Mouse (Mus musculus): Measurements from ENCODE around the gene Vasn.
A peak's percentile ranks its signal among the peaks of the same experiment; 100 is the strongest.

Gene Vasn

DNA sequence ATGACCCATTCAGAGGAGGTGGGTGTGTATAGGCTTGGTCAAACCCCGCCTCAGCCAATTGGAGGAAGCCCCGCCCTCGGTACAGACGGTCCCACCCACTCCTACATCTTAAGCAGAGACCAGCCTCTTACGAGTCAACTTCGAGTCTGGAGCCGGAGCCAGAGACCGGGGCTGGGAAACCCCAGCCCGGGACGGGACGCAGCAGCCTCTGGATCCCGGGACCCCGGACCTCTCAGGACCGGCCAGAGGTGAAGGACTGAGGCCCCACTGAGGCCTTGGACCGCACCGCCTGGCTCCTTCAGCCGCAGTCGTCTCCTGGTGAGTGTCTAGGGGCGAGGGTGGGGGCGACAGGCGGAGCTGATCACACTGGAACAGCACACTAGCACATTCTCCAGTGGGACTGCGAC is at the start of gene Vasn, which contains the start of gene Dnaja3:
Gene Vasn, plus strand, starts transcription at position 111 of the 407 bp plus-strand sequence.
Gene Dnaja3, plus strand, starts transcription at position 159 of the 407 bp plus-strand sequence.
- peak; percentile 83 to 91 for DNase-seq (ENCODE audit: low spot score in 2 of 2)

DNA sequence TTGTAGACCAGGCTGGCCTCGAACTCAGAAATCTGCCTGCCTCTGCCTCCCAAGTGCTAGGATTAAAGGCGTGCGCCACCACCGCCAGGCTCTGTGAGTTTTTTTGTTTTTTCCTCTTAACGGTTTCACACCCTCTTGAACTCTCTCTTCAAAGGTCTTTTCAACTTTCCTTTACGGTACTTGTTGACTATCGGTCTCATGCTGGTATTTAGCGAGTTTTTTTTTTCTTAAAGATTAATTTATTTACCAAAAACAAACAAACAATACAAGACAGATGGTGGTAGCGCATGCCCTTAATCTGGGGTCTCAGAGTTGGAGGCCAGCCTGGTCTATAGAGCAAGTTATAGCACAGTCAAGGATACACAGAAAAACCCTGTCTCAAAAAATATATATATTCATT is 49.5 kb upstream of the Vasn start:
- DNase-seq (ENCODE audit: low spot score in 2 of 2): no peak

DNA sequence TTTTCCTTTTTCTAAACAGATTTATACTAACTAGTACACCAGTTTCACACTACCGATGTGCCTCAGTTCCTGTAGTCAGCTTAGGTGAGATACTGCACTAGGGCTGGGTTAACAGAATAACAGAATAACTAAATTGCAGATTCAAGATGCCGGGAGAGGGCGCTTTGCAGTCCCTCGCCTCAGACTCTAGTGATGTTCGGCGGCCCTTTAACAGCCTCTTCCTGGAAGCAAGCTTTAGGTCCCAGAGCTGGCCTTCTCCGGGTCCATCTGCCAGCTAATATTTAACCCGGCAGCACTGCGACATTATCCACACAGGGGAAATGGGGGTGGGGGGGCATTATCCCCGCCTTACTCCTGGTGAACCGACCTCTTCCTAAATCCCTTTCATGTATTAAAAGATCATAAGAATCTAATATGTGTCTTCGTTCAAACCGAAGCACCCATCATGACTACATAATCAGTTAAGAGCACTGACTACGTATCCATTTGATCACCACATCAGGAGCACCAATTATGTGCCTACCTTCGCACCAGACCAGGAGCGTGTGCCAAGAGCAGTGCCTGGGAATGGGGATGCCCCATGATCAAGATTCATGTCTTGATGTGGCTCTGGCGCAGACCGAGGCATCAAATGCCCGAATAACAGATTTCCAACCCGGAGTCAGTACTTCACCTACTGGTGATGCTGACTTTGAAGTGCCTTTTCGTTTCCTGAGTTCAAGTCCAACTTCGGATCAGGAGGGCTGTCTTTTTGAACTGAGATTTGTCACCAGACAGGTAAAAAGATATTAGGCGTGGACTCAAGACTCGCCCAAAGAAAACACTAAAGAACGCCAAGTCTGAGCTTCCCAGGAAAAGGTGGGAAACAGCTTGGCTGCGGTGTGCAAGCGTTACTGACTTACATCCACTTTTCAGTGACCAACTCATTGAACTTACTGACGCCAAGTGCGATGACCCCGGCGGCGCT is 46.5 kb upstream of the Vasn start:
- peak in 1 of 2 experiments; percentile 43 for DNase-seq (ENCODE audit: low spot score in 2 of 2)

GRCm38 (mm10) chr16:4593971-4594813 is 45.5 kb upstream of the Vasn start, which contains the start of gene Glis2:
TSS of gene Glis2 (plus strand) at chr16:4594713.
- DNase-seq (ENCODE audit: low spot score in 2 of 2): peak in 1 of 2 experiments; percentile 32

GRCm38 (mm10) chr16:4594814-4595526 is 44.8 kb upstream of the Vasn start:
- DNase-seq (ENCODE audit: low spot score in 2 of 2): no peak

DNA sequence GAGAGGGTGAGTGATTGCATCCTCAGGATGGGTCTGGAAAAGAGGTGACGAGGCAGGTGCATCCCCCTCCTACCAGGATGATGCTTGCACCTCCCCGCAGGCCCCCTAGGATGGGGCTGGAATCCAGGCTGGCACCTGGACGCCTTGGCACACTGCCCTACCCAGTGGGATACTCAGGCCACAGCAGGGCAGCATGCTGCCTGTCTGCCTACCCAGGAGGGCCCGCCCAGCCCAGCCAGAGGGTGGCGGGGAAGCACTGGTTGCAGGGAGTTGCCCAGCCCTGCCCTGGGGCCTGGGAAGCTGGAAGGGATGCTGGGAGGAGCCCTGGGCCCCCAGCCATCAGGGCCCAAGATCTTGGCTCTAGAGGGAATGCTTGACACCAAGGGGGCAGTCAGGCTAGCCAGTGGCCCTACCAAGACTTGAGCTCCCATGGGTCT is 44.2 kb upstream of the Vasn start:
- DNase-seq (ENCODE audit: low spot score in 2 of 2): peak in 1 of 2 experiments; percentile 36

- DNase-seq (ENCODE audit: low spot score in 2 of 2): no peak
These were observed 43.5 kb upstream of the Vasn start for GRCm38 (mm10) chr16:4596141-4596728.

DNA sequence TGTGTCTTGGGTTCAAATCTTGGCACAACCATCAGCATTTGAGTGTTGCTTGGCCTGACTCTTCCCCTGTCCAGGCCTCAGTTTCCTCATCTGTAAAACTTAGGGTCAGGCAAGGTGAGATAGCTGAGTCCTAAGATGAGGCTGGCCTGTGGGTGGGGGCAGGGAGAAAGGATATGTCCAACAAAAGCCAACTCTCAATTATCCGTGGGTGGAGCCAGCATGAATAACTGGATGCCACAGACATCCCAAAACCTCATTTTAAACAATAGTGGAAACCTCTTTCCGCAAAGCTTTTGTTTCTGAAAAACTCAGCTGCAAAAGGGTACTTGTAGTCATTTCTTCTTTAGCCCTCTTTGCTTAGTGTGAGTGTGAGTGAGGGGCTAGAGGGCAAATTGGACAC is 42.9 kb upstream of the Vasn start:
- no peak for DNase-seq (ENCODE audit: low spot score in 2 of 2)

GRCm38 (mm10) chr16:4597296-4597695 is 42.4 kb upstream of the Vasn start:
- DNase-seq (ENCODE audit: low spot score in 2 of 2): no peak

GRCm38 (mm10) chr16:4598041-4598440 is 41.7 kb upstream of the Vasn start:
- no peak for DNase-seq (ENCODE audit: low spot score in 2 of 2)

DNA sequence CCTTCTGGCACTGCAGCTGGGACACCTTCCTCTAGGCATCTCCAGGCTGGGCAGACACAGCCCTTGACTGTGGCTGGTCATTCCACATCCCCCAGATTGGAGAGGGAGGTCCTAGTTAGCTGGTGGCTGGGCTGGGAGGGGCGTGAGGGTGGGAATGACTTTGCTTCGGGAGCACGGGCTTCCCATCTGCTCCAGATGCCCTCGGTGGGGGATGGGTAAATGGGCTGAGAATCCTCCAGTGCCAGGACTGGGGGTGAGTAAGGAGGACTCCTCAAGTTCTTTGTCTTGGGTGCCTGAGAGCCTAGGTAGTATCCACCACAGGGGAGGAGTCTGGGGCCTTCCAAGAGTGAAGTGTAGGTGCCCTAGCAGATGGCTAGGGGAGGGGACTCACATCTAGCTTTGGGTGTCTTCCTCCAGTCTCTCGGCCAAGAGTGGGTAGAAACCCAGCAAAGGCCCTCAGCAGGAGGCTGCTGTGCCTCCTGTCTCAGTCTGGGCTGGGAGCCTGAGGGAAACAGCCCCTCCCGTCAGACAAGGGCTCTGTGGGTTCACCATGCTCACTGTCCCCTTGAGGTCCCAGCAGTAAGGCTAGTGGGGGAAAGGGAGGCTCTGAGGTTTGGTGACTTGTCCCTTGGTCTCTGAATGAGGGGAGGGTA is 40.7 kb upstream of the Vasn start:
- DNase-seq (ENCODE audit: low spot score in 2 of 2): no peak

DNA sequence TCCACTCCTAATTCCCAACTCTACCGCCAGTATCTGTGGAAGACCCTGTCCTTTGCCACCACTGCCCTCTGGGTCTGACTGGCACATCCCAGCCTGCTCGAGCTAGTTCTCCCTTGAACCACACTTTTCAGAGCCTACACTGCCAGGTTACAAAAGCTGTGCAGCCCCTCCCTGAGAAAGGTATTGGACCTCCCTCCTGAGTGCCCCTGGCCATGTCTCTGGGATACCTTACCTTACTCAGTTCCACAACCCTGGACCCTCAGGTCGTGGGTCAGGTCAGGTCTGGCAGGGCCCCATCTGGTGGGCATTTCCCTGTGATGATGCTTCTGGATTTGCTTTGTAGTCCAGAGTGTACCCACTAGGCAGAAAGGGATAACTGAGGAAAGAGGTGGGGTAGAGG is 40.1 kb upstream of the Vasn start:
- no peak for DNase-seq (ENCODE audit: low spot score in 2 of 2)

GRCm38 (mm10) chr16:4600701-4601310 is 38.9 kb upstream of the Vasn start:
- no peak for DNase-seq (ENCODE audit: low spot score in 2 of 2)

DNA sequence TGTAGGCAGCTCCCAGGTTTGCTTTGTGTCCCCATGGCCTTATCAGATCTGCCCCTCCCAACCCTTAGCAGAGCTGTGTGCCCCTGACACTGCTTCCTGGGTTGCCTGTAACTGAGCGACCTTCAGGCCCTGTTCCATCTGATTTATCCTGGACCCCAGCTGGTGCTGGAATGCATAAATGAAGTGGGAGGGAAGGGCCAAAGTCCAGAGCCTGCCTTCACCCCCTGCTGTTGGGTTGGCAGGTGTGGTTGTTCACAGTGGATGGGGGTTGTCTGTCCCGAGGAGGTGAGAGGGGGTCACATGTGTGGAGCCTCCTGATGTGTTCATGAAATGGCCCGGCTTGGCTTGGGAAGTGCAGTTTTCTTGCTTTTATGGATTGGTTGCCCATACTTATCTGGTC is 37.6 kb upstream of the Vasn start:
- no peak for DNase-seq (ENCODE audit: low spot score in 2 of 2)

DNA sequence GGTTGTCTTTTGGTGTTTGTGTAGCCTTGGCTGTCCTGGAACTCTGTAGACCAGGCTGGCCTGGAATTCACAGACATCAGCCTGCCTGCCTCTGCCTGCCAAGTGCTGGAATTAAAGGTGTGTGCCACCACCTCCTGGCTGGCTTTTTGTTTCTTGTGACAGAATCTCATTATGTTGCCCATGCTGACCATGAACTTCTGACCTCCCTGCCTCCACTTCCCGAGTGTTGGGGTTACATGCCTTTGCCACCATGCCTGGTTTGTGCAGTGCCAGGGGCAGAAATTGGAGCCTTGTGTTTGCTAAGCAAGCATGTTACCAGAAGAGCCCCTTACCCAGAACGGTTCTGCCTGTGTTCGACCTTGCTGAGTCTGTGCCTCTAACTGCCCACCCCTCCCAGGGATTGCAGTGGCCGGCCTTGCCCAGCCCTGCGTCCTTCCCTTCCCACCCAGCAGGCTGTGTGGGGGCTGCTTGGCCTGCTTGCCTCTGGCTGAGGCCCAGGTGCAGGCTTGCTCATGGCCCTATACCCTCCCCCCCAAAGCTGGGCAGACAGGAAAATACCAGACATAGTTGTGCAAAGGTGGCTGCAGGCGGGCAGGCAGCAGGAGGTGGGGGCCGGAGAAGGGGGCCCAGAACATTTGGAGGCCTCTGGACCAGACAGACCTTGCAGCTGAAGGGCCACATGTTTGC is 36.8 kb upstream of the Vasn start:
- DNase-seq (ENCODE audit: low spot score in 2 of 2): peak in 1 of 2 experiments; percentile 37

DNA sequence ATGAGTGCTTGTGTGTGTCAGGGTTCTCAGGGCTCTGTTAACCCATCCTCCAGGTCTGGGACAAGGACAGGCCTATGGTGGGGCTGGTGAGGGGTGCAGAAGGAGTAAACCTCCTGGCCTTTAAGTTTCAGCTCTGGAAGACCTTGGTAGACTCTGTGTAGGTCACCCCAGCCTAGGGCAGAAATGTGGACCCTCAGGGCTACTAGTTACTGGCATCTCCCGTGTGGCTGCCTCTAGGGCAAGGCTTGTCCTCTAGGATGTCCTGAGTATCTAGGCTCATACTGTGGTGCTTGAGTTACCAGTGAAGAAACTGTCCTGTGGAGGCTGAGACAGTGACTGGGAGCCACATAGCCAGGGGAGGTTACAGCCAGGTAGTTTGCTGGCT is 36.3 kb upstream of the Vasn start:
- DNase-seq (ENCODE audit: low spot score in 2 of 2): no peak

GRCm38 (mm10) chr16:4604293-4604837 is 35.4 kb upstream of the Vasn start:
- DNase-seq (ENCODE audit: low spot score in 2 of 2): no peak

DNA sequence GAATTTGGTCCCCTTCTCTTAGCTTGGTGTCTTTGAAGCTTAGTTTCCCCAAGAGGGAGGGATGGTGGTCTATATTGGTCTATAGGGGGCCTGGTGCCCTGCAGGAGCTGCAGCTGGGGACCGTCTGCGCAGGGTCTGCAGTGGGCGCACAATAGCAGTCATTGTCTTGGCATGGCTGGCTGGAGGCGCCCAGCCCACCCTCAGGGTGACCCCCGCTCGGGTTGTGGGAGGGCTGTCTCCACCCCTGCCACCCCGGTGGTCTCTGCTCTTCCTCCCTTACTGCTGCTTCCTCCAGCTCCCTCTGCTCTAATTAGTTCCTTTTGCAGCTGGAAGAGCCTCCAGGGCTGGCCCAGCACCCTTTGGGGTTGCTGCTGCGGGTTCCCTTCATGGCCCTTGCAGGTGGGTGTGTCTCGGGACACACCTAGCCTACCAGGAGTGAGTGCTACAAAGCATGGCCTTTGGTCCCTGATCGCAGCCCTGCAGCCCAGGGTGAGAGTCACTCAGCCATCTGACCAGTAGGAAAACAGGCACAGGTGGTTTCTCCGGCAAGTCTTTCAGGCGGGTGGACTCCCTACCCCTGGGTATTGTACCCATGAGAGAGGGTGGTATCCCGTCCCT is 34.1 kb upstream of the Vasn start:
- DNase-seq (ENCODE audit: low spot score in 2 of 2): no peak
